Mouse (Mus musculus) thymus, adult 2 months (tissue): ENCODE measurements at regions not wholly inside any gene's neighbourhood (a gene's known extent, or its start where the extent isn't known, plus 50 kb on each side); places are given as distances from the start of the nearest gene placed in this dataset.

ENCODE experiments used
- DNase-seq: peaks from one replicate; pipeline ENCODE4 v3.0.0; 2021
- H3K27ac ChIP-seq: fragments of 200-500 bp; 2 replicates; pipeline ENCODE4 v1.5.1; 2012; ENCODE audit warnings: low read length, control low read depth; ENCODE audit not compliant: control insufficient read depth, insufficient read depth
- H3K27me3 ChIP-seq: fragments of 200-500 bp; 2 replicates; pipeline ENCODE4 v1.6.1; 2012; ENCODE audit warnings: mild to moderate bottlenecking, low read length, moderate library complexity, mixed read lengths; ENCODE audit not compliant: control insufficient read depth, insufficient read depth
- H3K36me3 ChIP-seq: fragments of 200-500 bp; 2 replicates; pipeline ENCODE4 v1.6.1; 2012; ENCODE audit warnings: mild to moderate bottlenecking, low read length, moderate library complexity; ENCODE audit not compliant: control insufficient read depth, insufficient read depth
- H3K4me1 ChIP-seq: fragments of 200-500 bp; replicated peaks from 2 replicates; pipeline ENCODE4 v1.6.1; 2012; ENCODE audit warnings: low read length; ENCODE audit not compliant: control insufficient read depth, insufficient read depth
- H3K4me3 ChIP-seq: fragments of 200-500 bp; 2 replicates; pipeline ENCODE4 v1.5.1; 2012; ENCODE audit warnings: mild to moderate bottlenecking, low read length, control low read depth, moderate library complexity; ENCODE audit not compliant: control insufficient read depth, insufficient read depth
- CTCF ChIP-seq: fragments of 200-500 bp; IDR thresholded peaks from 2 replicates; pipeline ENCODE4 v1.5.1; 2012; ENCODE audit warnings: mild to moderate bottlenecking, control low read depth, low read length, moderate library complexity, borderline replicate concordance; ENCODE audit not compliant: control insufficient read depth, poor library complexity, insufficient read depth; ENCODE audit errors: extremely low read depth
- POLR2A ChIP-seq: fragments of 200-500 bp; IDR thresholded peaks from 2 replicates; pipeline ENCODE4 v1.6.1; 2012; ENCODE audit warnings: mild to moderate bottlenecking, low read length, control low read depth, moderate library complexity; ENCODE audit not compliant: control insufficient read depth, poor library complexity, insufficient read depth; ENCODE audit errors: extremely low read depth
- WGBS: fragments of 180-500 bp; shearing (Covaris S2); methylation state at CpG from one replicate; pipeline ENCODE4 v1.1.7; 2018; 5-methylcytosine and 5-hydroxymethylcytosine counted together

DNA sequence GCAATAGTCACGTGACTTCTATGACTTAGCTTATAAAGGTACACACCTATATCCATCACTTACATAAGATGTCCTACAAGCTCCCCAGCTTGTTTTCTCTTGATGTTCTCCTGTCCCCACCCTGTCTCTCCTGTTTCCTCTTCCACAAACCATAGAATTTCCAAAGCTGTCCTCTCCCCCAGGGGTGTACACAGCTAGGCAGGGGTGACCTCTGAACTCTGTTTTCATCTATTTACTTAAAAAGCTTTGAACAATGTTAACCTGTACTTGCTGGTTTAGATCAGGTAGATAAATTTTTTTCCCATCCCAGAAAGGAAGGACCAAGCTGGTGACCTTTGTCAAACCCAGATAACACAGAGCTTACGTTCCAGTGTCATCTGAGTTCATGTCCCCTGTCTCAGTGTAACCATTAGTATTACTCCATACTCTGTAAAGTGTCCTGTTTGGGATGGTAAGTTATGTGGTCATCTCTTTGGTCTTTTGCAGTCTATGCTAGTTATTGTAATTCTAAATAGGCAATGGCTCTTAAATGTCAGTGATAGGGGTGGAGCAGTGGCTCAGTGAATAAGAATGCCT lies 89.0 kb downstream of the Prlhr start:
- no peak for DNase-seq
- no peak for TF ChIP-seq CTCF
- no peak for TF ChIP-seq POLR2A
- H3K36me3 ChIP-seq, result no peaks in the 10 kb centered on the region
- WGBS, result 87% methylated on average over 2 of the region's 2 CpGs
- H3K4me1 ChIP-seq, result no peaks in the 10 kb centered on the region
- H3K4me3 ChIP-seq, result no peak overlapping the region
- no peak overlapping the region for H3K27ac ChIP-seq
- no peaks in the 10 kb centered on the region for H3K27me3 ChIP-seq

DNA sequence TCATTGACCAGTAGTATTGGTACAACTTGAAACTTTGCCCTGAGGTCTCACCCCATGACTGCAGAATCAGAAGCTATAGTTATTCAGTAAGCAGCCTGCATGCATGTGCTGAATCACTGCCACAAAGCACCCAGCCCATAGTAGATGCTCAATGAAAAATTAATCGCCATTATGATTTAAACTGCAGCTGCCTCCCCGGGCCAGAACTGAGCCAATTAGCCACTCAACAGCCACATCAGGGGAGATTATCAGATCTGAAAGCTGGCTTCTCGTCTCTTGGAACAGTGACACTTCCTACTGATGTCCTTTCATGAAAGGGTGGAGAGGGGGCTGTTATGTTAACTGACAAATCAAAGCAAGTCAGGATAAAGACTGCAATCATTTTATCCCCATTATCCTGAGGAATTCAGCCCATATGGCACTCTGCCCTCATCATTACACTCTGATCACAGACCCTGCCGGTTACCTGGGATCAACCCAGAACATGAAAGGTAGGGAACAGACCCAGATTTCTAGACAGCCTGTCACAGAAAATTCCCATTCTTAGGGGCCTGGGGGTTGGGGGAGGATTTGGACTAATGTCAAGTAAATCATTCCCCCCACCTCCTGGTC lies 104.0 kb downstream of the Prlhr start:
- H3K4me1 ChIP-seq, result no peaks in the 10 kb centered on the region
- no peak for TF ChIP-seq POLR2A
- no peak for TF ChIP-seq CTCF
- no peaks in the 10 kb centered on the region for H3K27me3 ChIP-seq
- H3K4me3 ChIP-seq, result no peak overlapping the region
- DNase-seq, result no peak
- WGBS, result 65% methylated on average over 4 of the region's 4 CpGs
- H3K27ac ChIP-seq, result no peak overlapping the region
- no peaks in the 10 kb centered on the region for H3K36me3 ChIP-seq

DNA sequence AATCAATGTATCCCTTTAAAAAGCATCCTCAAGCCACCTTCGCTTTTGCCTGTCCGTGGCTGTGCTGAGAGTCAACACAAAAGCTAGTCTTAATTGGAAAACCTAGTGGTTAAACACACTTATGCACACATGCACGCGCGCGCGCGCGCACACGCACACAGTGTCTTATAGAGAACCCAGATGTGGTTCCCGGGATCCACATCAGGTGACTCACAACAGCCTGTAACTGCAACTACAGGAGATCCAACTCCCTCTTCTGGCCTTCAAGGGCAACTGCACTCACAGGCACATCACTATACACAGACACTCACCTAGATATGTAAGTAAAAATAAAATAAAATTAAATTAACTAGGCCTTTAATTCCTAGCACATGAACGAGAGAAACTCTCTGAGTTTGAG lies 118.4 kb upstream of the Fam204a start:
- TF ChIP-seq POLR2A, result no peak
- no peak for TF ChIP-seq CTCF
- Histone ChIP-seq H3K27ac (no peak overlapping the region), H3K4me1 (no peaks in the 10 kb centered on the region), H3K36me3 (no peaks in the 10 kb centered on the region), H3K4me3 (no peak overlapping the region), H3K27me3 (no peaks in the 10 kb centered on the region)
- 95% methylated on average over 12 of the region's 12 CpGs for WGBS
- DNase-seq, result no peak

DNA sequence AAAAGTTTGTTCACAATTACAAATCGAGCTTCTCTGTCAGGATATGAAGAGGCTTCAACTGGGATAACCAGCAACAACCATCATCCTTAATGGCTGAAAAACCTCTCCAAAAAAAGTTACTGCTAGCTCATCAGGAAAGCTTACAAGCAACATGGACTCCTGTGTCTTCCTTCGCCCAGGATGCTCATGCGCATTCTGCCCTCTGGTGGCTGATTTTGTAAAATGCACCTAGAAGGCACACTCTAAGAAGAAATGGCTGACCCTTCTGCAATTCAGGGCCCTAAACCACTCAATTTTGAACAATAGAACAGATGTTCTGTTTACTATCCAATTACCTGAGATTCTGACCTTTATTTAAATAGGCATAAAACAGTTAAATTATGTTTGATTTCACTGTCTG lies 115.0 kb upstream of the Fam204a start:
- Histone ChIP-seq H3K27ac (no peak overlapping the region), H3K36me3 (no peaks in the 10 kb centered on the region), H3K4me1 (no peaks in the 10 kb centered on the region), H3K4me3 (no peak overlapping the region), H3K27me3 (no peaks in the 10 kb centered on the region)
- WGBS, result 18% methylated on average over 3 of the region's 3 CpGs
- DNase-seq, result peak; percentile 45
- no peak for TF ChIP-seq POLR2A
- TF ChIP-seq CTCF, result no peak

- Histone ChIP-seq H3K4me1 (no peaks in the 10 kb centered on the region), H3K4me3 (no peak overlapping the region), H3K27ac (no peak overlapping the region), H3K36me3 (no peaks in the 10 kb centered on the region), H3K27me3 (no peaks in the 10 kb centered on the region)
- no peak for TF ChIP-seq POLR2A
- no peak for TF ChIP-seq CTCF
- WGBS, result 92% methylated on average over 6 of the region's 6 CpGs
- DNase-seq, result no peak
These were observed 113.7 kb upstream of the Fam204a start for GRCm38 (mm10) chr19:60340234-60340633.

- 80% methylated on average over 7 of the region's 7 CpGs for WGBS
- H3K36me3 ChIP-seq, result no peaks in the 10 kb centered on the region
- no peak for TF ChIP-seq CTCF
These were observed 108.0 kb upstream of the Fam204a start for GRCm38 (mm10) chr19:60334521-60334920.

DNA sequence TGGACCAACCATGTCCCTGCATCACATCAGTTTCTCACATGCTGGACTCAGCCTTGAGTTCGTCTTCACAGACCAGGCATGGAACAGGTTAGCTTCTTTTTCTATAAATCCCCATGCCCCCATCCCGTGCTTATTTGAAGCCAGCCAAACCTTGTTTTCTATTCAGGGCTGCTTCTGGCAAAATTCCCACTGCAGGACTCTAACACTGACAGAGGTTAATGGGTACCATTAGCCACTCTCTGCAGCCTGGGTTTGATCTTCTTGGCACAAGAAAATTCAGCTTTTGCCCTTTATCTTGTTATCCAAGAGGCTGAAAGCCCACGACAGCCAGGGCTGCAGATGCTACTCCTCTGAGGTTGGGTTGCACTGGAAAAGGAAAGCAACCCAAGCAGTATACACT lies 101.8 kb upstream of the Fam204a start:
- 88% methylated on average over 3 of the region's 3 CpGs for WGBS
- no peak overlapping the region for H3K27ac ChIP-seq
- no peaks in the 10 kb centered on the region for H3K4me1 ChIP-seq
- no peaks in the 10 kb centered on the region for H3K27me3 ChIP-seq
- DNase-seq, result no peak
- TF ChIP-seq CTCF (no peak), POLR2A (no peak)
- H3K4me3 ChIP-seq, result no peak overlapping the region
- no peaks in the 10 kb centered on the region for H3K36me3 ChIP-seq

More at GRCm38 (mm10) chr19:60334521-60334920, 108.0 kb upstream of the Fam204a start:
- Histone ChIP-seq H3K27ac (no peak overlapping the region), H3K4me1 (no peaks in the 10 kb centered on the region), H3K4me3 (no peak overlapping the region), H3K27me3 (no peaks in the 10 kb centered on the region)
- no peak for DNase-seq
